Mouse (Mus musculus): ENCODE data around the gene Cuzd1.

DNA sequence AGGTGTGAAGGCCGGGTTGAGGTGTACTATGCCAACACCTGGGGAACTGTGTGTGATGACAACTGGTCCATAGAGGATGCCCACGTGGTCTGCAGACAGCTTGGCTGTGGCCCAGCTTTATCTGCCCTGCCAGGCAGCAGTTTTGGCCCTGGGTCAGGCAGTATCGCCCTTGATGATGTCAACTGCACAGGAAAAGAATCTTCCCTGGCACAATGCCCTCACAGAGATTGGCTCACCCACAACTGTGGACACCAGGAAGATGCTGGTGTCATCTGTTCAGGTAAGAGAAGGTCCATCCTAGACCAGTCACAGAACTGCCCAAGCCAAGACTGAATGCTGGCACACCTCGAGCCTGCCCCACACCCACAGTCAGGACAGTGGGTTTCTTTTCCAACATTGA, 56.2 kb downstream of the Cuzd1 start:
- no peak for TF ChIP-seq POLR2A (IDR thresholded peaks at IDR 0.05; ENCODE audit: insufficient read depth, low read depth, low read length)
- no peak for TF ChIP-seq CTCF (IDR thresholded peaks at IDR 0.05; ENCODE audit: insufficient read depth, low read depth, low read length)
